Mouse (Mus musculus) limb, embryonic 10.5 days (tissue): ENCODE measurements around the gene Dennd2a. TPM values are rescaled to one million over a fixed set of nuclear protein-coding genes. Genes with fewer than 3 reads are reported as not detected.
A peak's percentile ranks its signal among the peaks of the same experiment; 100 is the strongest.

Source experiments
- DNase-seq: peaks from one replicate; pipeline ENCODE4 v3.0.0-alpha.2; 2017; ENCODE audit warnings: low spot score
- H3K27ac ChIP-seq: fragments of 300-500 bp; sonication (generic); 2 replicates; pipeline ENCODE4 v1.5.1; 2016; ENCODE audit warnings: mild to moderate bottlenecking
- H3K27me3 ChIP-seq: fragments of 300-500 bp; sonication (generic); 2 replicates; pipeline ENCODE4 v1.6.1; 2016; ENCODE audit warnings: low read depth, mild to moderate bottlenecking; ENCODE audit not compliant: poor library complexity, severe bottlenecking
- H3K36me3 ChIP-seq: fragments of 300-500 bp; sonication (generic); 2 replicates; pipeline ENCODE4 v1.6.1; 2016; ENCODE audit warnings: mild to moderate bottlenecking, moderate library complexity
- H3K4me1 ChIP-seq: fragments of 300-500 bp; sonication (generic); 2 replicates; pipeline ENCODE4 v1.6.1; 2016
- H3K4me3 ChIP-seq: fragments of 300-500 bp; sonication (generic); 2 replicates; pipeline ENCODE4 v1.5.1; 2016; ENCODE audit warnings: mild to moderate bottlenecking, moderate library complexity
- H3K9me3 ChIP-seq: fragments of 300-500 bp; sonication (generic); replicated peaks from 2 replicates; pipeline ENCODE4 v1.6.1; 2016; ENCODE audit warnings: mild to moderate bottlenecking
- WGBS: fragments of 180-500 bp; shearing (Covaris S2); methylation state at CpG from one replicate; pipeline ENCODE4 v1.1.7; 2016; 5-methylcytosine and 5-hydroxymethylcytosine counted together
- polyA plus RNA-seq: library from polyadenylated mRNA; unstranded; fragments of >200 nt; fragmentation: Nextera tagmentation; extraction: Ambion mirVana; gene quantifications from 2 replicates; pipeline ENCODE4 v1.2.1, GENCODE M21; 2016

Dennd2a gene
- polyA plus RNA-seq, result 33.9 and 40.7 TPM in 2 replicates

GRCm38 (mm10) chr6:39557723-39558261, at the start of gene Dennd2a:
TSS of gene Dennd2a (minus strand) at chr6:39557867.
- Histone ChIP-seq H3K9me3 (no peaks in the 10 kb centered on the region), H3K36me3 (peaks cover 23% of the 10 kb centered on the region), H3K4me1 (peaks cover 45% of the 10 kb centered on the region), H3K27ac (peak within 1 kb of the TSS; percentile 99), H3K4me3 (peak within 1 kb of the TSS; percentile 90), H3K27me3 (no peaks in the 10 kb centered on the region)
- 1% methylated on average over 50 of the region's 50 CpGs for WGBS
- peak; percentile 95 for DNase-seq

DNA sequence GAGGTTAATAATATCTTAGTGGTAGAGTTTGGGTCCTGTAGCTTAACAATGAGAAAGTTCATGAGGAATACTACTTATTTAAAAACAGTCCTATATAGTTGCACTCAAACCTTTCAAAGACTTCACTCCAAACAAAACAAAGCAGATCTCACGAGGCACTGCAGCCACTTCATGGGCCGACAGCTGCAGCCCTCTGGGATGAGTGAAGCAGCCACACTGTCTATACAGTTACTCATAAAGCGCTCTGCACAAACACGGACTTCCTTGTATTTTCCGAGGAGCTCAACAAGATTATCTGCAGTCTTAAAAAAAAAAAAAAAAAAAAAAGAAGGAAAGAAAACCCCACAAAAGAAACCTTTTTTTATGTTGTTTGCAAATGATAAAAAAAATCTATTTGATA, 49.7 kb upstream of the Dennd2a start:
- Histone ChIP-seq H3K27me3 (no peaks in the 10 kb centered on the region), H3K9me3 (no peaks in the 10 kb centered on the region), H3K4me3 (no peak overlapping the region), H3K27ac (no peak overlapping the region), H3K36me3 (peaks cover 29% of the 10 kb centered on the region), H3K4me1 (no peaks in the 10 kb centered on the region)
- no peak for DNase-seq
- 86% methylated on average over 5 of the region's 5 CpGs for WGBS

DNA sequence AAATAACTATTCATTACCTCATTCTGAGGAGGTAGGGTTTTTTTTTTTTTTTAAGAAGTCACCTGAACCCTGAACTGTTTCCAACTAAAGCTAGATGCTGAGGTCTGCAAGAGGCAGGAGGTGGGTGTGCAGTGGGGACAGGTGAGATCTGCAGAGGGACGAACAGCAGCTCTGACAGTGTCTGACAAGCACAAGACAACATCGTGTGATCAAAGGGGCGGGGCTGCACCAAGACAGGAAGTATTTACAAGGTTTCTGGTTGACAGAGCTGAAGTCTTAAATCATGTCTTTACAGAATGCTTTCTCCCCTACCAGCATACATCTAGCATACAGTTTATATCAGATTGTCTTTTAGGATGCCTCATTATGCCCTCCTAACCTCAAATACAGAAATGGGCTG, 49.2 kb upstream of the Dennd2a start:
- 87% methylated on average over 3 of the region's 3 CpGs for WGBS

DNA sequence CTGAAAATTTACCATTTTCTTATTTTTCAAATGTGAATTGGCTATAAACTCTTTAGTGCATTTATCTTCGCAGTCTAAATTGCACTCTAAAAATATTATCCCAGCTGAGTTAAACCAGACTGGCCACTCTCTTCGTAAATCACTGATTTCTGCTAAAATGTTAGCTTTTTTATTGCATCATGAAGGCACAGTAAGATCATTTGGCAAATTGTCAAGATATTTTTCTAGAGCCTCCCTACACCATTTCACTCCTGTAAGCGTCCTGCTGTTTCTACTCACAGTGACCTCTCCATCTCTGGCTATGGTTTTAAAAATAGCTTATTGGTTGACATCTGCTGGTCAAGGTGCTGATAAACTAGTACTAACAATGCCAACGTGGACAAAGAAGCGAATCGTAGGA, 48.4 kb upstream of the Dennd2a start:
- Histone ChIP-seq H3K27me3 (no peaks in the 10 kb centered on the region), H3K36me3 (peaks cover 31% of the 10 kb centered on the region), H3K9me3 (no peaks in the 10 kb centered on the region), H3K4me3 (no peak overlapping the region), H3K27ac (no peak overlapping the region), H3K4me1 (no peaks in the 10 kb centered on the region)
- WGBS, result 94% methylated on average over 6 of the region's 6 CpGs
- DNase-seq, result no peak

More for the DNA sequence above, 49.2 kb upstream of the Dennd2a start:
- Histone ChIP-seq H3K4me1 (no peaks in the 10 kb centered on the region), H3K4me3 (no peak overlapping the region), H3K27ac (no peak overlapping the region), H3K27me3 (no peaks in the 10 kb centered on the region), H3K36me3 (peaks cover 30% of the 10 kb centered on the region), H3K9me3 (no peaks in the 10 kb centered on the region)
- no peak for DNase-seq

DNA sequence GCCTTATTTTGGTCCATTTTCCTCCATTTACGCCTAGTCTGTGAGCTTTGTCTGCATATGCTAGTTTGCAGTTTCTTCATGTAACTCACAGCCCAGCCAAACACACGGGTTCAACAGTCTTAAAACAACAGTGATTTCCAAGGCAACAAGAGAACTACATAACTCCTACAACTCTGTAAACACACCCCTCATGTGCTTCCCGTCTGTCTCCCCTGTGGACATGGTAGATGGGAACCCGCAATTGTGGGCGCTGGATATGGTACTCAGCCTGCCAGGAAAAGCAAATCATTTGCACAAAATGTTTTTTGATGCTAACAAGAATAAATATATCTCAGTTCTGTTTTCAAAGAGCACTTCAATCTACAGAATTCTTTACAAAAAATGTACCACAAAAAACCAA, 46.9 kb upstream of the Dennd2a start:
- H3K9me3 ChIP-seq, result no peaks in the 10 kb centered on the region
- H3K4me3 ChIP-seq, result no peak overlapping the region
- no peak for DNase-seq
- H3K27ac ChIP-seq, result no peak overlapping the region
- WGBS, result 90% methylated on average over 5 of the region's 5 CpGs
- peaks cover 40% of the 10 kb centered on the region for H3K36me3 ChIP-seq
- no peaks in the 10 kb centered on the region for H3K27me3 ChIP-seq
- no peaks in the 10 kb centered on the region for H3K4me1 ChIP-seq

DNA sequence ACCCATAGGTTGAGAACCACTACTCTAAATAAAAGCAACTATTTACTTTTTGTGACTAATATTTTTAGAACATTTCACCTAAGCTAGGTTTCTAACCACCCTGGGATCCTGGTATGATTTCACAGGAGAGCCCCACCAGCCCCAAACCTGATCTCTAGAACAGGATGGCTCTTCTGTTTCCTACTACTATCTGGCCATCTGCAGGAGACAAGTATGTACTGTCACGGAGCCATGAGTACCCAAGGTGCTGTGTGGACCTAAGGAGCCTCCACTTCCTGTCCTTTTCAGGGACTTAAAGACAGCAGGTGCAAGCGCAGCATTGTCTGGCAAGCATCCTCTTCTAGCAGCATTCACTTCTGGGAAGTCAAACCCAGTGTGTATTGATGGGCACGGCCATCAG, 44.2 kb upstream of the Dennd2a start:
- no peak overlapping the region for H3K4me3 ChIP-seq
- no peaks in the 10 kb centered on the region for H3K27me3 ChIP-seq
- 86% methylated on average over 3 of the region's 3 CpGs for WGBS
- H3K27ac ChIP-seq, result no peak overlapping the region
- DNase-seq, result no peak
- H3K4me1 ChIP-seq, result no peaks in the 10 kb centered on the region
- no peaks in the 10 kb centered on the region for H3K9me3 ChIP-seq
- peaks cover 59% of the 10 kb centered on the region for H3K36me3 ChIP-seq

GRCm38 (mm10) chr6:39600851-39601250, 43.2 kb upstream of the Dennd2a start:
- H3K9me3 ChIP-seq, result no peaks in the 10 kb centered on the region
- no peak for DNase-seq
- H3K4me1 ChIP-seq, result no peaks in the 10 kb centered on the region
- 97% methylated on average over 3 of the region's 3 CpGs for WGBS
- H3K27ac ChIP-seq, result no peak overlapping the region
- no peaks in the 10 kb centered on the region for H3K27me3 ChIP-seq
- no peak overlapping the region for H3K4me3 ChIP-seq
- H3K36me3 ChIP-seq, result peaks cover 66% of the 10 kb centered on the region

DNA sequence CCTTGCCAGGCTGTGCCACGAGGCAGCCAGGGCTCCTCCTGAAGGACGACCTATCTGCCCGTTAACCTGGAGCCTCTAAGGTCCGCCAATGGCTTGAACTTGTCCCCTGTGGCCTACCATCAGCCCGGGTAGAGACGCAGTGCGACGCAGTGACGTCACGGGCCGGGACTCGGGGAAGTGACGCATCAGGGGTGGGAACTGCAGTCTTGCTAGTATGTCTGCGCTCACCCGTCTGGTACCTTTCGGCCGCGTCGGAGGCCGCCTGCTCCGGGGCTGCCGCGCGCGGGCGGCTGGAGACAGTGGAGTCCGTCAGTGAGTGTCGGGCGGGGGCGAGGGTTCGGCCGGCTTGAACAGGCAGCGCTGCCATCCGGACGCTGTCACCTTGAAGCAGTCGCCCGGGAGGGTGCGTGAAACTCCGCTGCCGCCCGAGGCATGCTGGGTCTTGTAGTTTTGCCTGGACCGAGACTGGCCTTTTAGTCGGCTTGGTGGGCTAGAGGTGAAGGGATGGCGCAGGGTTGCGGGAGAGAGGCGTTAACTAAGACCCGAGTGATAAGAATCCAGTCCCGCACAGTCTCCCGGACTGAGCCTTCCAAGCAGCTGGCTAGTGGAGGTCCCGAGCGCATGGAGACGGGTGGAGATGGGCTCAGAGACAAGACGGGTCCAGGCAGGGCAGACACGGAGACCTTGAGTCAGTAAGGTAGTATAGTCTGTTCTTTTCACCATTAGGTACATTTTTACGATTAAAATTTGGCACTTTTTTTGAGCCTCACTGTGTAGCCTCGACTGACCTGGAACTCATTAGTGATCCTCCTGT, 34.9 kb upstream of the Dennd2a start, which contains the start of gene Ndufb2:
Gene Ndufb2, plus strand, starts transcription at position 174 of the 814 bp plus-strand sequence.
- Histone ChIP-seq H3K36me3 (peaks cover 29% of the 10 kb centered on the region), H3K4me1 (peaks cover 13% of the 10 kb centered on the region), H3K9me3 (no peaks in the 10 kb centered on the region), H3K4me3 (peak within 1 kb of the TSS; percentile 86), H3K27ac (peak within 1 kb of the TSS; percentile 94), H3K27me3 (no peaks in the 10 kb centered on the region)
- under 1% methylated on average over 56 of the region's 56 CpGs for WGBS
- peak; percentile 98 for DNase-seq

GRCm38 (mm10) chr6:39591481-39591880, 33.8 kb upstream of the Dennd2a start:
- Histone ChIP-seq H3K4me3 (no peak overlapping the region), H3K4me1 (peaks cover 13% of the 10 kb centered on the region), H3K27ac (no peak overlapping the region), H3K27me3 (no peaks in the 10 kb centered on the region), H3K36me3 (peaks cover 25% of the 10 kb centered on the region), H3K9me3 (no peaks in the 10 kb centered on the region)
- DNase-seq, result no peak
- WGBS, result 96% methylated on average over 4 of the region's 4 CpGs

- no peaks in the 10 kb centered on the region for H3K9me3 ChIP-seq
- no peak within 1 kb of the TSS for H3K4me3 ChIP-seq
- H3K27ac ChIP-seq, result no peak within 1 kb of the TSS
- peaks cover 45% of the 10 kb centered on the region for H3K36me3 ChIP-seq
- no peaks in the 10 kb centered on the region for H3K4me1 ChIP-seq
- WGBS, result 95% methylated on average over 6 of the region's 6 CpGs
- DNase-seq, result no peak
- no peaks in the 10 kb centered on the region for H3K27me3 ChIP-seq
Measured at GRCm38 (mm10) chr6:39585517-39585916, 27.9 kb upstream of the Dennd2a start, which contains the start of gene Gm42420. TSS of gene Gm42420 (plus strand) at chr6:39585753.

DNA sequence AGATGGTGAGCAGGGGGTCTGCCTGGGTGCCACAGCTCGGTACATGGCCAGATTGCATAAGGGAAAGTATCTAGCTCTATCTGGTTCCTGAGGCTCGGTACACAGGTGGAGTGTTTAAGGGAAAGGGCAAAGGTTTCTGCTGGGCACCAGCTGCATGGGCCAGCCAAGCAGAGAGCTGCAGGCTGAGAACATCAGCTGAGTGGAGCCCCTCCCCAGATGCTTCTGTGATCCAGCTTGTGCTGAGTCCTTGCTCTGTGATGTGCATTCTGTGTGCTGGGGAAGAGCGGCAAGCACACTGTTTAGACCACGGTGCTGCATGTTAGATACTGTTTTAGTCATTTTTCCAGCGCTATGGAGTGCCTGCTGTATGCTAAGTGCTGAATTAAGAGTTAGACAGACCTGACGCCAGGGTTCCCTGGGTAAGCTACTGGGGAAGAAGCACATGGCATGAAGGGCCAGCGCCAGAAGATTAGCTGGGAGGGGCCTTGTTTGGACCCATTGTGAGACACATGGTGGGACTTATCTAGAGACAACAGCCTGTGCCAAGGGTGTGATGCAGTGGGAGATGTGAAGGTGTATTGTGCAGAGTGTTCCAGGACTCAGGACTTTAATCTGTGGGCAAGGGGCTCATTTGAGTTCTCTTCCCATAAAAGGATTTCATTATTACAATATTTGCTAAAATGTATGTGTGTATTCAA, 23.6 kb upstream of the Dennd2a start:
- H3K27ac ChIP-seq, result no peak overlapping the region
- H3K4me1 ChIP-seq, result no peaks in the 10 kb centered on the region
- no peak for DNase-seq

GRCm38 (mm10) chr6:39580558-39580957, 22.9 kb upstream of the Dennd2a start:
- Histone ChIP-seq H3K4me3 (no peak overlapping the region), H3K4me1 (no peaks in the 10 kb centered on the region), H3K9me3 (no peaks in the 10 kb centered on the region), H3K27ac (no peak overlapping the region), H3K27me3 (no peaks in the 10 kb centered on the region), H3K36me3 (peaks cover 41% of the 10 kb centered on the region)
- 62% methylated on average over 2 of the region's 2 CpGs for WGBS
- DNase-seq, result no peak

More for the DNA sequence above, 23.6 kb upstream of the Dennd2a start:
- no peak overlapping the region for H3K4me3 ChIP-seq
- WGBS, result 86% methylated on average over 7 of the region's 7 CpGs
- H3K36me3 ChIP-seq, result peaks cover 42% of the 10 kb centered on the region
- no peaks in the 10 kb centered on the region for H3K9me3 ChIP-seq
- H3K27me3 ChIP-seq, result no peaks in the 10 kb centered on the region

GRCm38 (mm10) chr6:39579552-39579951, 21.9 kb upstream of the Dennd2a start:
- H3K27me3 ChIP-seq, result no peaks in the 10 kb centered on the region
- peaks cover 37% of the 10 kb centered on the region for H3K36me3 ChIP-seq
- peaks cover 6% of the 10 kb centered on the region for H3K4me1 ChIP-seq
- no peaks in the 10 kb centered on the region for H3K9me3 ChIP-seq
- no peak for DNase-seq
- H3K27ac ChIP-seq, result no peak overlapping the region
- 88% methylated on average over 7 of the region's 7 CpGs for WGBS
- no peak overlapping the region for H3K4me3 ChIP-seq
